Mouse (Mus musculus) mouse embryonic stem cell (cell line): ENCODE measurements around the gene Txndc11.

ENCODE experiments used
- in situ Hi-C, 2 experiments: fragments of 300-500 bp; cut with MboI; formaldehyde crosslinking; loops; 1 replicate in 1 of 2; 3 replicates in 1 of 2; pipeline ENCODE4 v1.14.3; 2019 to 2020; ENCODE audit warnings: low sequenced_read_pairs in 2 of 2, low pct_unique_long_range_greater_than_20kb in 1 of 2, mixed read lengths in 1 of 2; ENCODE audit not compliant: unreplicated experiment in 1 of 2

The Txndc11 gene

DNA sequence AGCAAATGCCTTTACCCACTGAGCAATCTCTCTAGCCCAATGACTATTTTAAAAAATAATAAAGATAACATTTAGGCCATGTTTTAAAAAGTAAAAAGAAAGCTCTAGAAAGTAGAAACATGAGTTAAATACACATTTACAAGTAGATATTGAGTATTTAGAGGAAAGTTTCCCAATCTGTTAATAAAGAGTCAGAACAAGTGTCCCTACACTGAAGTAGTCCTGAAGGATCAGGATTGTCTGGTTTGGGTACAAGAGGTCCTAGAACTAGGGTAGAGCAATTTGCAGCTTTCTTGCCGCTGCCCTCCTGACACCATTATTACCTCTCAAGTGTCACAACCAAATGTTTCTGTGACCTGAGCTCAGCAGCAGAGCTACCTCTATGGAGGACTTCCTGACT is 10.3 kb downstream of the Txndc11 start:
- in situ Hi-C loops: no loop called here

DNA sequence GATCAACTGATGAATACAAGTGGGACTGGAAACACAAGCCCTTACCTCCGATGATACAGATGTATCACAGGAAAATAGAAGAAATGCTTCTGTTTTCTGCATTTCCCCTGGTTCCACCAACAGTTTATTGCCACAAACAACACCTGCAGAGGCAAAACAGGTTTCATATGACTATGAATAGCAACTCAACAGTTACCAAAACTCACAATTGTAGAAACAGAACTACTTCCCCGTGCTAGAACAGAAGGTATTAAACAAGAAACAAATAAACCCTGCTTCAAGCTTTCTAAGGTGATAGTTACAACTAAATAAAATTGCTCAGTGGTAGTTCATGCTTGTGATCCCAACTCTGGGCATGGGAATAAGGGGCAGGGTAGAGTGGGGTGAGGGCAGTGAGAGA is 11.8 kb downstream of the Txndc11 start:
- in situ Hi-C loops: no loop called here

DNA sequence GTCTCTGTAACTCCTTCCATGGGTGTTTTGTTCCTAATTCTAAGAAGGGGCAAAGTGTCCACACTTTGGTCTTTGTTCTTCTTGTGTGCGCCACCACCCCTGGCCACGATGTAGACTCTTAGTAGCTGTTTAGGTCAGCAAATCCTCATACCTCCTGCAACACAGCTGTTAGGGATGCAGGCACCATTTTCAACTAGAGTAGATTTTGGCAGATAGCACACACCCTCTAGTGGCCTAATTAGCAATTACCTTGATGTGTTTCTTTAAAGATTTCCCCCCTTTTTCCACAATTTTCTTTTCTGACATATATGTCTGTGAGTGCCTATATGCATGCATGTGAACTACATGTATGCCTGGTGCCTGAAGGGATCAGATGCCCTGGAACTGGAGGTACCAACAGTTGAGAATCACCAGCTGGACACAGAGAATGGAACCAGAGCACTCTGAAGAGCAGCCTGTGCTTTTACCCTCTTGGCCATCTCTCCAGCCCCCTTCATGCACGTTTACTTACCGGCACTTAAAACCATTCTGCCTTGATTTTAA is 25.2 kb downstream of the Txndc11 start:
- in situ Hi-C loops: no loop called here

DNA sequence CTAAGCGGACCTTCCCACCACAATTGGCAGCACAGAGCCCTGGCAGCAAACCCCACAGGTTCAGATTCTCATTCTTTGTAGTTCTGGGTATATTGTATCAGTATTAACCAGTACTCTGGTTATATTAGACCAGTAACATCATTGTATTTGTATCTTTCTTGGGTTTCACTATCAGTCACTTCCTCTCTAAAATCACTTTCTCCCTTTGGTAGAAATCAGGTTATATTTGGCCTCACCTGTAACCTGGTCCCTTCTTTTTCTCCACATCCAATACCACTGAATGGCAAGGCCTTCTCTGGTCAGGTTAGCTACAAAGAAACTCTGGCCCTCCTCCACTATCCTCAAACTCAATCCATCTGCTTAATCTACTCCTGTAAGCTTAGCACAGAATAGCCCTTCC is 29.5 kb downstream of the Txndc11 start:
- in situ Hi-C loops: no loop called here

DNA sequence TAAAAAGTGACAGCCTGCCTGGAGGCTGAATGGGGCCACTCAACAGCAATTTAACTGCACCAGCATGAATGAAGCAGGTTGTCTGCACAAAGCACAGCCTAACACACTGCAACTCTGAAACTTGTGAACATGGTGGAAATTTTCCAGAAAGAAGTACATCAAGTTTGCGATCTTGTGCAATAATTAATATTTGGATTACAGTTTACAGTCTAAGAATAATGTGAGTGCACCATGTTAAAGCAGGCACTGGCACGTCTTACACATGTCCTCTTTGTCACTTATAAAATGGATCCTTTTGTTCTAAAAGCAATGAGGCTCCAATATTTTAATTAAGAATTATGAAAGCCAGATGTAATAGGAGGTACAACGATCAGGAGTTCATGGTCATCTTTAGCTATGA is 37.1 kb downstream of the Txndc11 start:
- in situ Hi-C loops: no loop called here

DNA sequence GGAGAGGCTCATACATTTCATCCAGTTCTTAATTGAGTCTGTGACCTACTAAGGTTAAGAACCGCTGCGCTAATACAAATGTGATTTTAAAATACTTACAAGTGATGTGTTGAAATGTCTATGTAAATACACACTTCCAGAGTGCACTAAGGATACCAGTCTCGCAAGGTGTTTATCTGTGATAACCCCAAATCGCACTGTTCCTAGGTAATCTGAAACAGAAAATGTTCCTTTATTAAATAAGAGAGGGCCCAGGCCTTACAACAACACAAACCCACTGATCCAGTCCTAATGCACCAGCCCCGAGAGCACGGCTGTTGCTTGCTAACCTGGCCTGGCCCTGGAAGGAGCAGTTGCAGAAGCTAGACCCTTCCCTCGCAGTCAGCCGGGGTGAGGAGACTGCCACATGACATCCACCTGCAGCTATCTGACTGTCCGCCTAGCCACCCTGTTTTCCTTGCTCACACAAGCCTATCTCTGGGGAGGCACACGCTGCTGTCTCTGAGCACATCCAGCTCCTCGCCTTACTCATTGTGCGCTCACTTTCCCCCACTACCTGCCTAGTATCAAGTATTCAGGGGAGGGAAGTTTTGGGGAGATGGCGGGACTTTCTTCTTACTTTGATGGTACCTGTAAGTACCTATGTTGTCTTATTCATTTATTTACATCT is 40.6 kb downstream of the Txndc11 start:
- in situ Hi-C loops: no loop called here

DNA sequence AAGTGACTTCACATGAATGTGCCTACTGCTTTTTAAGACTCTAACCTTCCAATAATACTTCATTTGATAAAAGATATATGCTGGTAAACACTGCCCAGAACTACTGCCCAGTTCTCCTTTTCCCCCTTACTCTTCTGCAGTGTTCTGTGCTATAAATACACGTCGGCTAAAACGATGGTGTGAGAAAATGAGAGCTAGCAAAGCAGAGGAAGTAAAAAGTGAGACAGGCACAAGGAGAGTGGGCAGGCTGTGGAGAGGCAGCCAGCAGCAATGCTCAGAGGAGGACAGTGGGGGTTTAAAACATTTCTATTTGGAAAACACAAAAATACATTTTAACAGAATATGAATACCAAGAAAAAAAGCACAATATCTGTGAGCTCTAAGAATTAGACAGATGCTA is 41.9 kb downstream of the Txndc11 start:
- in situ Hi-C loops: no loop called here

DNA sequence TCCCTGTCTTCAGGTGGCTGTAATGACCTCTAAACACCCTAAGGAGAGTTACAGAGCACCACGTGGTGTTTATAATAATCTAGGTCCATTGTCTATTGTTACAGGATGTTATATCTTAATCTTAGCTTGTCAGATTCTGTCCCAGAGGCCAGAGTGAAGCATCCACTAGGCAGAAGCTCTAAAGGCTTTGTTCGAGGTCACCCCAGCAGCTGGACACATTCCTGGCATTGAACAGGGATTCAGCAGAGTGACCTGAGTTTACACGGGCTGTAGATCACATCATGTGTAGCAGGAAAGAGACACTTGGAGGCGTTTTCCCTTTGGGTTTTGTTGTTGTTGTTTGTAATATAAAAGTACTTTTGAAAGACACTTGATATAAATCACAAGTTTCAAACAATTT is 42.4 kb downstream of the Txndc11 start:
- in situ Hi-C loops: no loop called here

DNA sequence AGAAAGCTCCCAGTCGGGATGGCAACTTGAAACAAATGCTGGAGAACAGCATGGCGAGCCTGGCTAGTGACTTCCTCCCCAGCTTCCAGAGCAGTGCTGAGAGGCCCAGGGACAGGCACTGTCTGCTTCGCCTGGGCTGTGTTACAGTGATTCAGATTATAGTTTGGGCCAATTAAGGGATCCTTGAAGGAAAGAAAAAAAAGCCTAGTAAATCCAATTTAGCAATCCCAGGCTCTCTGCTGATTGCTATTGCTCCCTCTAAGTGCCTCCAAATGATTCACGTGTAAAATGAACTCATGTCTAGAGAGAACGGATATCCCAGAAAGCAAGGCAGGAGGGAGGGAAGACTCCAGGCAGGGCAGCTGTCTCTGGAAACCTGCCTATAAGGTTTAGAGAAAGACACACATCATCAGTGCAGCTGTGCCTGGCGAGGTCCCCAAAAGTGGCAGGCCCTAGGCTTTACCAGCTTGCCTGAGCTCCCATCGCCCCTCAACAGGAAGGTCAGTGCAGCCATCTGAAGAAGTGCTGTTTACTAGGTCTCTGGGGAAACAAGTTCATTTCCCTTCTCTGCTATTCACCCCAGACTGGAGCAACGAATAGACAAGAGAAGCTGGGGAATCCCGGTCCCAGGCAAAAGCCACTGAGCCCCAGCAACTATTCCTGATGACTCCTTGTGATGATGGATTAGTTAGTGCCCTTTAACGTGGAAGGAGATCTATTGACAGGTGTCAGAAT is 43.4 kb downstream of the Txndc11 start:
- in situ Hi-C loops: no loop called here

DNA sequence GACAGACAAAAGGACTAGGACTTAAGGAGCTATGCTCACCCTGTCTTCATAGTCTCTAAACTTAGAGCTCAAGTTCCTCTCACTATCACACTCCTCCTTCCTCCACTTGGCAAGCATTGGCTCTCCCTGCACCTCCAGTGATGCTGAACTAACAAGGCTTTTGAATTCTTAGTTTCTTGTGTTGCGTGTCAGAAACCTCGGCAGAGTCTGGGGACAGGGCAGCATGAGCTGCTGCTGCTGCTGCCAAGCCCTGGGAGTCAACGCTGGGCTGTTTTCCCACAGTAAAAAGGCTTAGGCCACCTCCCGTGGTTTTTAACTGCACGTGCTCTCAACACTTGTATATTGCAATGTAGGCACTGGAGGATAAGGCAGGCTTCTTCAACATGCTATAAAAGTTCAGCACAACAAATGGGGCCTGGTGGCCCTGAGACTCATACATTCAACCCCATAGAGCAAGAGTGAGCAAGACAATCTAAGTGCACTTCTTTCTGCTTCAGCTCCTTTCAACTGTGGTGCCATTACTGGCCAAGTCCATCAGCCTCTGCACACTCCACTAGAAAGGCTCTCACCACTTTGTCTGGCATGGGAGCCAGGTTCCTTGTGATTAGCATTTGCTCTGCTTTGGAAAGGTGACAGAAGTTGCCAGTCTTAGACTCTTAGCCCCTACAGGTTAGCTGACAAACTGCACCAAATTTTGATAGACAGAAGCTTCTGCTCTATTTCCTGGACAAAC is 47.4 kb downstream of the Txndc11 start:
- in situ Hi-C loops: no loop called here

DNA sequence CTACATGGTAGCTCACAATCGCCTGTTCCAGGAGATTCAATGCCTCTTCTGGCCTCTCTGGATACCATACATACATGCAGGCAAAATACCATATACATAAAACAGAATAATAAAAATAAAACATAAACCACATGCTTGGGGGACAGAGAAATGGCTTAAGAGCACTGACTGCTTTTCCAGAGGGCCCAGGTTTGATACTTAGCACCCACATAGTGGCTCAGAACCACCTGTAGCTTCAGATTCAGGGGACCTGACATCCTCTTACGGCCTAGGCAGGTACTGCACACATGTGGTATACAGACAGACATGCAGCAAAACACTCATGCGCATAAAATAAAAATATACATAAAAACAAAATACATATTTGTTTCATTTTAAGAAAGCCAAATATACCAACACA is 48.2 kb downstream of the Txndc11 start:
- in situ Hi-C loops: no loop called here

DNA sequence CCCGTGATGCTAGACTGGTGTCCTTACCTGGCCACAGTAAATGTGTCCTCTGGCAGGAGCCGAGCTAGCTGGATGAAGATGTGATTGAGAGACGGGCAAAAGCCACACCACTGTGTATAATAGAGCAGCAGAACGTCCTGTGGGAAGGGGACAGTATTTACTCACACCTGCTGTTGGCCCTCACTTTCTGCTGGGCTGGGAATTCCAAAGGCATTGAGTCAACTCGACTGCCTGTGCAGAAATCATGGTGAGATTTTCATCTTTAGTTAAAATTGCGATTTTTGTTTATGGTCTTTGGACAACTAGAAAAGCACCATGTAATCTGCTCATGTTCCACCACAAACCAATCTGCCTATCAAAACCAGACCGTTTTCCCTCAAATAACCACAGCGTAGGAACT is 50.3 kb downstream of the Txndc11 start:
- in situ Hi-C loops: no loop called here

DNA sequence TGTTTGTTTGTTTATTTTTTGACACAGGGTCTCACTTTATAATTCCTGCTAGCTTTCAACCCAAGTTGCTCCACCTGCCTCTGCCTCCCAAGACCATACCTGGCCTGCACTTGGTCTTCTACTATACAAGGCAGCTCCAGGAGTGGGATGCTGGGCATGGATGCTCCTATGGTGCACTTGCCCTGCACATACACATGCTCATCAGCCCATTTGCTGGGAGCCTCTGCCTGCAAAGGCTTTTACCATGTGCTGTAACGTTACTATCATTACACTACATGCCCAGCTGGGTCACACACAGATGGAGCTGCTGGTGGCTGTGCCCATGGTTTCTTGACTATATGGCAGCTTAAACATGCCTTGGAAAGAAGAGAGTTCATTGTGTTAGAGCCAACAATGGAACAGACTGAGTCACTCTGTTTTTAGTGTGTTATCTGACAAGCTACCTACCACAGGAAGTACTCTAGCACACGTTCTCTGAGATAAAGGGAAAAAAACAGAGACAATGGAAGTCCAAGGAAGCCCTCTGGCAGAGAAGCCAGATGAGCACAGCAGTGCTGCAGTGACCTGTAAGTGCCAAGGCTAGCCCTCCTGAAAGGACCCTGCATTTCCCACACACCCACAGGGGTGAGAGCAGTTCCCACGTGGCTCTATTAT is 56.1 kb downstream of the Txndc11 start:
- in situ Hi-C loops: no loop called here

DNA sequence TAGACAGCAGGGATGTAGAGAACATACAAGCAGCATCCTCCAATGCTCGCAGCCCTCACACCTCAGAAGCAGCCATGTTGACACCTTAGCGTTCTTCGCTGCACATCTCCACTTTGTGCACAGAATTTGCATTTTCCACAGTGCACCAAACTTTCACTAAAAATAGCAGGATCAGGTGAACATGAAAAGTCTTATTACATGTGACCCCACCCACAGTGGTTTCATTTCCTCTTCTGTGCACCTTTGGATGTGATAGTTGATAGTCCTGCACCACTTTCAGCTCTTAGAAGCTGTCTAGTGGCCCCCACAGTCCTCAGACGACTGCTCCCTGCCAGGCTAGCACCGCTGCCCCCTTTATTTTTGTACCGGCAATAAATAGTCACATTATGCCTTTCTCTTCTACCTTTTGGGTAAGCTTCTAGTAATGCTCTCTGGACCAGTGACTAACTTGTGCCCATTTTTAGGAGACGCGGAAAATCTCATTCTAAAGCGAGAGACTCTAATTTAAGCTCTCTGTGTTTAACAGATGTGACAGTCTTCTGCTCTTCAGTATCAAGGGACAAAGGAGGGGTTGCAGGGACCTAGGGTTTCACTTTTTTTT is 56.7 kb downstream of the Txndc11 start:
- in situ Hi-C loops: no loop called here

DNA sequence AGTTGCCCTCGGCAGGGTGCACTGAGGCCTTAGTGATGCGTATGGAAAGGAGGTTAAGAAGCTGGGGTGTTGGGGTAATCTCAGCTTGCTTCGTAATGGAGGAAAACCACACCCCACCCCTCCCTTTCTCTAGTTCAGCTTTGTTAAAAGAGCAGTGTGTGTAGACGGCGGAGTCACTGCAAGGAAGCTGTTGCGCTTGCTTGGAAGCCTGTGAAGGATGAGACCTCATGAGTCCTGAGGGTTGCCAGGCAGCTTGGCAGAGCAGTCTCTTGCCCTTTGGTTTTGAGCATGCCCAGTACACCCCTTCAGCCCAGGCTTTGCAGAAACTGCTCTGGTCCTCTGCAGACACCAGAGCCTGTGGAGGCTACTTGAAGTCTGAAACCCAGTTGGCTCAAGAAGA is 61.4 kb downstream of the Txndc11 start:
- in situ Hi-C loops: no loop called here

DNA sequence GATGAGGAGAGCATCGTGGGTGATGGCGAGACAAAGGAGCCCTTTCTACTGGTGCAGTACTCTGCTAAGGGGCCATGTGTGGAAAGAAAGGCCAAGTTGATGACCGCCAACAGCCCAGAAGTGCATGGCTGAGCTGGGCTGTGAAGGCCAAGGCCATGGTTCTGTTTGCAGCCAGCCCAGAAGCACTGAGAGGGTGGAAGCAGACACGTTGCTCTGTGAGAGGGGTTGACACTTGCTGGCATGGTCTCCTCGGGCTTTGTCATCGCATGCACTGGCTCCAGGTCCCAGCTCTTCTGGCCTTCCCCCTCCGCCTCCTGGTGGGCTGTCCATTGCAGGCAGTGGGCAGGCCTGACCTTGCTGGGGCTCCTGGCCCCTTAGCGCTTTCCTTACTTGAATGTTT is 62.0 kb downstream of the Txndc11 start:
- in situ Hi-C loops: no loop called here

DNA sequence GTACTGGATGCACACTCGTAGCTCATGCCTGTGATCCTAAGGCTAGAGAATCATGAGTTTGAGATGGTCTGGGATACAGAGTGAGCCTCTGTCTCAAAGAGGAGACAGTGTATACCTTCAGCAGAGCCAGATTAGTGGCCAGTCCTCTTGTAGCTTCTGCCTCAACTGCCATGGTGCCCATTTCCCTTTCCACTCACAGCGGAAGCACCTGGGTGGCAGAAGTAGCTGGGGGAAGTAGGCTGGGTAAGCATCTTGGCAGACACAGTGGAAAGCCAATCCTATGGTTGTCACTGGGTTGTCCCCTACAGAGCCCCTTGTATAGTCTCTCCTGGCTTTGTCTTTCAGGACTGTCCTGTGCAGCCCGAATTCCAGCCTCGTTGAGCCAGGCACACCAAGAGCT is 62.6 kb downstream of the Txndc11 start:
- in situ Hi-C loops: no loop called here

DNA sequence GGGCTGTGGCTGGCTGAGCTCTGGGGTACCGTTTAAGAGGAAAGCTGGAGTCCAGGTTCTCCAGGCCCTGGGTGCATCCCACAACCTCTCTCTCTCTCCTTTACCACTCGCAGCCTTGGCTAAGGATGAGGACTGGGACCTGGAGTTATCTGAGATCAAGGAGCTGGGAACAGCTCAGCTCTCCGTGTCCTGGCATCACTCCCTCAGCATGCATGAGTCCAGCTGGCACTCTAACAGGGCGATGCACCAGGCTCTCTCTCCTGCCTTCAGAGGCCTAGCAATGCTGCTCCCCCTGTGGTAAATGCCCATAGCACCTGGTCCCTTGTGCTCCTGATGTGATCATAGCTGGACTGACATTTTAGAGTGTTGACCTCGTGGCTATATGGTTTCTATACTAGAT is 63.3 kb downstream of the Txndc11 start:
- in situ Hi-C loops: no loop called here
